Mouse (Mus musculus): ENCODE measurements around the gene Grk3. TPM values are rescaled to one million over a fixed set of nuclear protein-coding genes. Genes with fewer than 3 reads are reported as not detected.
A peak's percentile ranks its signal among the peaks of the same experiment; 100 is the strongest.

Grk3 gene
- total RNA-seq, 1 experiment from 2014 or later = 27.2 TPM

GRCm38 (mm10) chr5:113011926-113012325, 3.7 kb downstream of the Grk3 start:
- ATAC-seq (replicated peaks; ENCODE audit: low read depth, poor library complexity, severe bottlenecking) = no peak

- ATAC-seq (replicated peaks; ENCODE audit: low read depth, poor library complexity, severe bottlenecking) = peak; percentile 60
These were observed 6.3 kb downstream of the Grk3 start for GRCm38 (mm10) chr5:113009183-113009820.

- no peak for ATAC-seq (replicated peaks; ENCODE audit: low read depth, poor library complexity, severe bottlenecking)
These were observed 7.1 kb downstream of the Grk3 start for GRCm38 (mm10) chr5:113008496-113008895.

GRCm38 (mm10) chr5:113006997-113007396, 8.6 kb downstream of the Grk3 start:
- ATAC-seq (replicated peaks; ENCODE audit: low read depth, poor library complexity, severe bottlenecking) = peak; percentile 76

- no peak for ATAC-seq (replicated peaks; ENCODE audit: low read depth, poor library complexity, severe bottlenecking)
These were observed 9.6 kb downstream of the Grk3 start for GRCm38 (mm10) chr5:113005941-113006391.

- ATAC-seq (replicated peaks; ENCODE audit: low read depth, poor library complexity, severe bottlenecking) = no peak
These were observed 12.7 kb downstream of the Grk3 start for GRCm38 (mm10) chr5:113002821-113003380.

- ATAC-seq (replicated peaks; ENCODE audit: low read depth, poor library complexity, severe bottlenecking) = peak; percentile 85
These were observed 16.4 kb downstream of the Grk3 start for GRCm38 (mm10) chr5:112999227-112999626.

GRCm38 (mm10) chr5:112997516-112998186, 17.9 kb downstream of the Grk3 start:
- peak; percentile 31 for ATAC-seq (replicated peaks; ENCODE audit: low read depth, poor library complexity, severe bottlenecking)

- ATAC-seq (replicated peaks; ENCODE audit: low read depth, poor library complexity, severe bottlenecking) = no peak
These were observed 24.3 kb downstream of the Grk3 start for GRCm38 (mm10) chr5:112991245-112991644.

- ATAC-seq (replicated peaks; ENCODE audit: low read depth, poor library complexity, severe bottlenecking) = no peak
These were observed 33.7 kb downstream of the Grk3 start for GRCm38 (mm10) chr5:112981931-112982330.

- ATAC-seq (replicated peaks; ENCODE audit: low read depth, poor library complexity, severe bottlenecking) = peak; percentile 54
These were observed 35.9 kb downstream of the Grk3 start for GRCm38 (mm10) chr5:112979710-112980109.

- ATAC-seq (replicated peaks; ENCODE audit: low read depth, poor library complexity, severe bottlenecking) = peak; percentile 71
These were observed 36.4 kb downstream of the Grk3 start for GRCm38 (mm10) chr5:112979195-112979594.

- no peak for ATAC-seq (replicated peaks; ENCODE audit: low read depth, poor library complexity, severe bottlenecking)
These were observed 38.5 kb downstream of the Grk3 start for GRCm38 (mm10) chr5:112977089-112977488.

GRCm38 (mm10) chr5:112973596-112973995, 42.0 kb downstream of the Grk3 start:
- ATAC-seq (replicated peaks; ENCODE audit: low read depth, poor library complexity, severe bottlenecking) = peak; percentile 33; the same call in 1 of the 2 replicates

- peak; percentile 91 for ATAC-seq (replicated peaks; ENCODE audit: low read depth, poor library complexity, severe bottlenecking)
These were observed 43.3 kb downstream of the Grk3 start for GRCm38 (mm10) chr5:112972297-112972696.

- ATAC-seq (replicated peaks; ENCODE audit: low read depth, poor library complexity, severe bottlenecking) = no peak
These were observed 52.1 kb downstream of the Grk3 start for GRCm38 (mm10) chr5:112963495-112963894.

- no peak for ATAC-seq (replicated peaks; ENCODE audit: low read depth, poor library complexity, severe bottlenecking)
These were observed 53.4 kb downstream of the Grk3 start for GRCm38 (mm10) chr5:112962166-112962565.

- ATAC-seq (replicated peaks; ENCODE audit: low read depth, poor library complexity, severe bottlenecking) = no peak
These were observed 54.7 kb downstream of the Grk3 start for GRCm38 (mm10) chr5:112960911-112961310.

- no peak for ATAC-seq (replicated peaks; ENCODE audit: low read depth, poor library complexity, severe bottlenecking)
These were observed 57.3 kb downstream of the Grk3 start for GRCm38 (mm10) chr5:112958293-112958692.

- ATAC-seq (replicated peaks; ENCODE audit: low read depth, poor library complexity, severe bottlenecking) = no peak
These were observed 58.8 kb downstream of the Grk3 start for GRCm38 (mm10) chr5:112956841-112957240.

- no peak for ATAC-seq (replicated peaks; ENCODE audit: low read depth, poor library complexity, severe bottlenecking)
These were observed 59.2 kb downstream of the Grk3 start for GRCm38 (mm10) chr5:112956368-112956767.
